Mouse (Mus musculus) adrenal gland, postnatal 25 days (tissue): ENCODE data around the gene Ptpn14. TPM values are rescaled to one million over a fixed set of nuclear protein-coding genes. Genes with fewer than 3 reads are reported as not detected.

Experiments used
- DNase-seq: peaks from one replicate; pipeline ENCODE4 v3.0.0; 2021; ENCODE audit warnings: mixed read lengths
- total RNA-seq: library from RNA; stranded (reverse); gene quantifications from 2 replicates; pipeline ENCODE4 v1.2.3, GENCODE M21; 2021

Gene Ptpn14
- total RNA-seq, 1 experiment from 2014 or later: 23.4 TPM

GRCm38 (mm10) chr1:189814385-189814784 is 86.3 kb downstream of the Ptpn14 start:
- no peak for DNase-seq

GRCm38 (mm10) chr1:189817089-189817488 is 89.0 kb downstream of the Ptpn14 start:
- no peak for DNase-seq

- no peak for DNase-seq
These were observed 89.7 kb downstream of the Ptpn14 start for GRCm38 (mm10) chr1:189817810-189818209.

- DNase-seq: no peak
These were observed 92.0 kb downstream of the Ptpn14 start for GRCm38 (mm10) chr1:189820111-189820510.

- no peak for DNase-seq
These were observed 96.4 kb downstream of the Ptpn14 start for GRCm38 (mm10) chr1:189824436-189824835.

GRCm38 (mm10) chr1:189830391-189830790 is 102.3 kb downstream of the Ptpn14 start:
- no peak for DNase-seq

GRCm38 (mm10) chr1:189830797-189831232 is 102.7 kb downstream of the Ptpn14 start:
- no peak for DNase-seq

- no peak for DNase-seq
These were observed 105.3 kb downstream of the Ptpn14 start for GRCm38 (mm10) chr1:189833351-189833750.

GRCm38 (mm10) chr1:189834166-189834565 is 106.1 kb downstream of the Ptpn14 start:
- no peak for DNase-seq

GRCm38 (mm10) chr1:189846319-189846718 is 118.3 kb downstream of the Ptpn14 start:
- DNase-seq: no peak

- DNase-seq: no peak
These were observed 121.5 kb downstream of the Ptpn14 start for GRCm38 (mm10) chr1:189849550-189849949.

- DNase-seq: no peak
These were observed 124.0 kb downstream of the Ptpn14 start for GRCm38 (mm10) chr1:189852051-189852450.

GRCm38 (mm10) chr1:189852456-189852855 is 124.4 kb downstream of the Ptpn14 start:
- DNase-seq: no peak

GRCm38 (mm10) chr1:189854646-189855045 is 126.6 kb downstream of the Ptpn14 start:
- no peak for DNase-seq

GRCm38 (mm10) chr1:189855739-189856138 is 127.7 kb downstream of the Ptpn14 start:
- DNase-seq: no peak

- DNase-seq: no peak
These were observed 130.3 kb downstream of the Ptpn14 start for GRCm38 (mm10) chr1:189858377-189858776.

- no peak for DNase-seq
These were observed 132.3 kb downstream of the Ptpn14 start for GRCm38 (mm10) chr1:189860112-189860941.

GRCm38 (mm10) chr1:189860942-189861315 is 132.9 kb downstream of the Ptpn14 start:
- DNase-seq: no peak

- DNase-seq: no peak
These were observed 135.7 kb downstream of the Ptpn14 start for GRCm38 (mm10) chr1:189863727-189864126.

GRCm38 (mm10) chr1:189864301-189864700 is 136.2 kb downstream of the Ptpn14 start:
- DNase-seq: no peak

- DNase-seq: no peak
These were observed 136.9 kb downstream of the Ptpn14 start for GRCm38 (mm10) chr1:189864846-189865560.

- no peak for DNase-seq
These were observed 138.6 kb downstream of the Ptpn14 start for GRCm38 (mm10) chr1:189866621-189867020.

- no peak for DNase-seq
These were observed 139.0 kb downstream of the Ptpn14 start for GRCm38 (mm10) chr1:189867034-189867433.
